In the genomic region with DNA sequence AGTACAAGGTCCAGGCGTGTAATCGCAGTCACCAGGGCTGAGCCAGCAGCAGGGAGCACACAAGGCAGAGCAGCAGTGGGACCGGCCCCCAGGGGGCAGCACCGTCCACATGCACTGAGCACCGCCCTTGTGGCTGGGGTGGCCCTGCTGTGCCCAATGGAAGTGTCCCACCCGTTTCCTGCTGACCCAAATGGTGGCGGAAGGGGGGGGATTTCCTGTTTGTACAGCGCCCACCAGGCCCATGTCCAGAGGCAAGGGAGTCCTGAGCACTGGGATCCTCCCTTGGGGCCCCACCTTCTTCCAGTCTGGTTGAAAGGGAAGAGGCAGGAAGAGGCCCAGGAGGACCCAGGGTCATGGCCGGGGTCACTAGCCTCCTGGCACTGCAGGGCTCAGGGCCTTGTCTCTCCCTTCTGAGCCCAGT, we compare ENCODE assay signal across 8 mouse cellular contexts. TPM values are rescaled to one million over a fixed set of nuclear protein-coding genes. Genes with fewer than 3 reads are reported as not detected.
DNase-seq lines count a peak whose midpoint lies in the region; ATAC-seq lines count a peak whose summit lies in the region.

No protein-coding gene starts in this region.

- no peaks in the 10 kb centered on the region for H3K36me3 ChIP-seq in midbrain, embryonic 11.5 days (ENCODE audit: control insufficient read depth, insufficient read depth, low read length)
- H3K36me3 ChIP-seq in midbrain, embryonic 16.5 days (ENCODE audit: control insufficient read depth, insufficient read depth, low read length), result peaks cover 26% of the 10 kb centered on the region
- peaks cover 30% of the 10 kb centered on the region for H3K36me3 ChIP-seq in forebrain, embryonic 14.5 days (ENCODE audit: control insufficient read depth, insufficient read depth, low read length)
- peaks cover 66% of the 10 kb centered on the region for H3K36me3 ChIP-seq in limb, embryonic 13.5 days
- H3K36me3 ChIP-seq in midbrain, embryonic 14.5 days (ENCODE audit: control insufficient read depth, insufficient read depth, low read length), result peaks cover 33% of the 10 kb centered on the region

- H3K27me3 ChIP-seq in midbrain, embryonic 11.5 days (ENCODE audit: control insufficient read depth, insufficient read depth, low read length), result peaks cover 39% of the 10 kb centered on the region
- peaks cover 3% of the 10 kb centered on the region for H3K27me3 ChIP-seq in midbrain, embryonic 16.5 days (ENCODE audit: control insufficient read depth, insufficient read depth, low read depth, low read length)
- H3K27me3 ChIP-seq in forebrain, embryonic 14.5 days (replicated peaks; ENCODE audit: control insufficient read depth, insufficient read depth, low read length), result 0 out of 2 replicates have a peak, but pooled peaks cover 5% of the 10 kb centered on the region
- H3K27me3 ChIP-seq in limb, embryonic 13.5 days, result peaks cover 24% of the 10 kb centered on the region
- peaks cover 18% of the 10 kb centered on the region; the same call in 1 of the 2 replicates for H3K27me3 ChIP-seq in midbrain, embryonic 14.5 days (ENCODE audit: control insufficient read depth, insufficient read depth, low read length)

- H3K4me3 ChIP-seq in midbrain, embryonic 11.5 days (ENCODE audit: low read depth, low read length), result no peak overlapping the region
- no peak overlapping the region for H3K4me3 ChIP-seq in midbrain, embryonic 16.5 days (ENCODE audit: low read depth, low read length)
- H3K4me3 ChIP-seq in forebrain, embryonic 14.5 days (ENCODE audit: low read depth, low read length), result no peak overlapping the region
- no peak overlapping the region for H3K4me3 ChIP-seq in limb, embryonic 13.5 days
- H3K4me3 ChIP-seq in midbrain, embryonic 14.5 days (replicated peaks; ENCODE audit: low read depth, low read length), result no peak overlapping the region

- 11% methylated on average over 9 of the region's 9 CpGs for WGBS in midbrain, embryonic 11.5 days
- 24% methylated on average over 9 of the region's 9 CpGs for WGBS in midbrain, embryonic 16.5 days
- WGBS in forebrain, embryonic 14.5 days, result 17% methylated on average over 7 of the region's 9 CpGs
- WGBS in limb, embryonic 13.5 days, result 14% methylated on average over 9 of the region's 9 CpGs
- 21% methylated on average over 9 of the region's 9 CpGs for WGBS in midbrain, embryonic 14.5 days

- H3K27ac ChIP-seq in midbrain, embryonic 11.5 days (ENCODE audit: low read depth, low read length), result no peak overlapping the region
- H3K27ac ChIP-seq in midbrain, embryonic 16.5 days (ENCODE audit: low read length), result no peak overlapping the region
- H3K27ac ChIP-seq in forebrain, embryonic 14.5 days (ENCODE audit: low read depth, low read length), result no peak overlapping the region
- H3K27ac ChIP-seq in limb, embryonic 13.5 days, result peak overlapping the region; percentile 48; the same call in 1 of the 2 replicates
- no peak overlapping the region for H3K27ac ChIP-seq in midbrain, embryonic 14.5 days (replicated peaks; ENCODE audit: low read depth, low read length)

- H3K4me2 ChIP-seq in midbrain, embryonic 11.5 days, result no peak overlapping the region
- H3K4me2 ChIP-seq in midbrain, embryonic 16.5 days (ENCODE audit: low read length), result no peak overlapping the region
- no peak overlapping the region for H3K4me2 ChIP-seq in forebrain, embryonic 14.5 days (ENCODE audit: low read length)
- 0 out of 2 replicates have a peak overlapping the region, but pooled peaks have one; percentile 9 for H3K4me2 ChIP-seq in limb, embryonic 13.5 days (replicated peaks)
- no peak overlapping the region for H3K4me2 ChIP-seq in midbrain, embryonic 14.5 days (ENCODE audit: low read length)

- peak; percentile 43 for ATAC-seq in midbrain, embryonic 11.5 days (ENCODE audit: low FRiP score)
- no peak for ATAC-seq in midbrain, embryonic 16.5 days
- peak; percentile 40; the same call in 1 of the 2 replicates for ATAC-seq in forebrain, embryonic 14.5 days
- peak; percentile 40 to 58 for ATAC-seq in hematopoietic stem cell, adult 5-6 weeks (replicated peaks in 1 of 2; ENCODE audit: insufficient read depth in 1 of 2, low FRiP score in 2 of 2, low TSS enrichment in 1 of 2, low read depth in 1 of 2, poor library complexity in 2 of 2, severe bottlenecking in 2 of 2)
- ATAC-seq in limb, embryonic 13.5 days (ENCODE audit: low FRiP score, low read depth), result no peak
- no peak for ATAC-seq in midbrain, embryonic 14.5 days (ENCODE audit: low FRiP score, low TSS enrichment)

- DNase-seq in midbrain, embryonic 11.5 days (ENCODE audit: low spot score, missing footprints), result peak; percentile 97
- DNase-seq in c-Kit-positive CD71-positive TER-119-negative erythroid progenitor cells, embryonic 14.5 days (ENCODE audit: low read depth), result peak; percentile 76
- DNase-seq in forebrain, embryonic 14.5 days (ENCODE audit: low spot score), result peak; percentile 63
- peak; percentile 73 for DNase-seq in midbrain, embryonic 14.5 days
- DNase-seq in testis, postnatal 10 days (ENCODE audit: low spot score), result peak; percentile 91

- no peaks in the 10 kb centered on the region for H3K9me3 ChIP-seq in midbrain, embryonic 11.5 days (ENCODE audit: control insufficient read depth, low read length)
- no peaks in the 10 kb centered on the region for H3K9me3 ChIP-seq in midbrain, embryonic 16.5 days (replicated peaks; ENCODE audit: control insufficient read depth, low read length, poor library complexity, severe bottlenecking)
- no peaks in the 10 kb centered on the region for H3K9me3 ChIP-seq in forebrain, embryonic 14.5 days (replicated peaks; ENCODE audit: control insufficient read depth, low read length)
- H3K9me3 ChIP-seq in limb, embryonic 13.5 days, result no peaks in the 10 kb centered on the region
- H3K9me3 ChIP-seq in midbrain, embryonic 14.5 days (ENCODE audit: control insufficient read depth, low read length), result no peaks in the 10 kb centered on the region

- no peak overlapping the region for H3K9ac ChIP-seq in midbrain, embryonic 11.5 days (ENCODE audit: low read length)
- no peak overlapping the region for H3K9ac ChIP-seq in midbrain, embryonic 16.5 days (ENCODE audit: low read depth, low read length)
- H3K9ac ChIP-seq in forebrain, embryonic 14.5 days (ENCODE audit: low read length), result no peak overlapping the region
- H3K9ac ChIP-seq in limb, embryonic 13.5 days, result no peak overlapping the region
- H3K9ac ChIP-seq in midbrain, embryonic 14.5 days (replicated peaks; ENCODE audit: low read length), result no peak overlapping the region

- peaks cover 28% of the 10 kb centered on the region for H3K4me1 ChIP-seq in midbrain, embryonic 11.5 days (ENCODE audit: control insufficient read depth, insufficient read depth, low read length)
- peaks cover 10% of the 10 kb centered on the region; the same call in 1 of the 2 replicates for H3K4me1 ChIP-seq in midbrain, embryonic 16.5 days (ENCODE audit: control insufficient read depth, insufficient read depth, low read length)
- peaks cover 16% of the 10 kb centered on the region for H3K4me1 ChIP-seq in forebrain, embryonic 14.5 days (ENCODE audit: control insufficient read depth, insufficient read depth, low read length)
- peaks cover 87% of the 10 kb centered on the region for H3K4me1 ChIP-seq in limb, embryonic 13.5 days
- peaks cover 23% of the 10 kb centered on the region for H3K4me1 ChIP-seq in midbrain, embryonic 14.5 days (ENCODE audit: control insufficient read depth, insufficient read depth, low read length)

RNA-seq across cellular contexts. Expression of gene Smim24, which starts 16.0 kb away (rescaled TPM):
- polyA plus RNA-seq in midbrain, embryonic 11.5 days (2014; fragmentation: Nextera tagmentation; extraction: Ambion mirVana), result 2.3 and 2.7 TPM in 2 replicates
- 1.2 and 1.4 TPM in 2 replicates for polyA plus RNA-seq in midbrain, embryonic 16.5 days (2015; fragmentation: Nextera tagmentation; extraction: Ambion mirVana)
- 1.5 and 2.0 TPM in 2 replicates for polyA plus RNA-seq in forebrain, embryonic 14.5 days (2014; fragmentation: Nextera tagmentation; extraction: Ambion mirVana)
- 17.4 and 20.4 TPM in 2 replicates for total RNA-seq in hematopoietic stem cell, adult 5-6 weeks (2017)
- polyA plus RNA-seq in limb, embryonic 13.5 days (2015; fragmentation: Nextera tagmentation; extraction: Ambion mirVana), result 4.2 and 4.7 TPM in 2 replicates
- polyA plus RNA-seq in midbrain, embryonic 14.5 days (2014; fragmentation: Nextera tagmentation; extraction: Ambion mirVana), result 1.0 and 1.2 TPM in 2 replicates

RNA-seq across cellular contexts. Expression of gene Gm48552, which starts 20.1 kb away (rescaled TPM):
- polyA plus RNA-seq in midbrain, embryonic 11.5 days (2014; fragmentation: Nextera tagmentation; extraction: Ambion mirVana), result 0.20 and 0.47 TPM in 2 replicates
- polyA plus RNA-seq in midbrain, embryonic 16.5 days (2015; fragmentation: Nextera tagmentation; extraction: Ambion mirVana), result 2.3 and 3.3 TPM in 2 replicates
- 0.65 and 0.69 TPM in 2 replicates for polyA plus RNA-seq in forebrain, embryonic 14.5 days (2014; fragmentation: Nextera tagmentation; extraction: Ambion mirVana)
- total RNA-seq in hematopoietic stem cell, adult 5-6 weeks (2017), result not detected in 2 replicates
- polyA plus RNA-seq in limb, embryonic 13.5 days (2015; fragmentation: Nextera tagmentation; extraction: Ambion mirVana), result 1.7 and 1.9 TPM in 2 replicates
- 1.3 and 2.9 TPM in 2 replicates for polyA plus RNA-seq in midbrain, embryonic 14.5 days (2014; fragmentation: Nextera tagmentation; extraction: Ambion mirVana)

RNA-seq across cellular contexts. Expression of gene Gm48551, which starts 24.6 kb away (rescaled TPM):
- 2.7 and 2.9 TPM in 2 replicates for polyA plus RNA-seq in midbrain, embryonic 11.5 days (2014; fragmentation: Nextera tagmentation; extraction: Ambion mirVana)
- polyA plus RNA-seq in midbrain, embryonic 16.5 days (2015; fragmentation: Nextera tagmentation; extraction: Ambion mirVana), result 6.1 and 8.2 TPM in 2 replicates
- polyA plus RNA-seq in forebrain, embryonic 14.5 days (2014; fragmentation: Nextera tagmentation; extraction: Ambion mirVana), result 3.6 and 4.8 TPM in 2 replicates
- 6.9 TPM in 1 of 2 replicates, not detected in the other for total RNA-seq in hematopoietic stem cell, adult 5-6 weeks (2017)
- 3.3 and 4.0 TPM in 2 replicates for polyA plus RNA-seq in limb, embryonic 13.5 days (2015; fragmentation: Nextera tagmentation; extraction: Ambion mirVana)
- polyA plus RNA-seq in midbrain, embryonic 14.5 days (2014; fragmentation: Nextera tagmentation; extraction: Ambion mirVana), result 4.5 and 8.2 TPM in 2 replicates

RNA-seq across cellular contexts. Expression of gene Dohh, which starts 24.7 kb away (rescaled TPM):
- 43.3 and 53.7 TPM in 2 replicates for polyA plus RNA-seq in midbrain, embryonic 11.5 days (2014; fragmentation: Nextera tagmentation; extraction: Ambion mirVana)
- 77.5 and 86.2 TPM in 2 replicates for polyA plus RNA-seq in midbrain, embryonic 16.5 days (2015; fragmentation: Nextera tagmentation; extraction: Ambion mirVana)
- 78.7 and 78.8 TPM in 2 replicates for polyA plus RNA-seq in forebrain, embryonic 14.5 days (2014; fragmentation: Nextera tagmentation; extraction: Ambion mirVana)
- 13.2 and 15.3 TPM in 2 replicates for total RNA-seq in hematopoietic stem cell, adult 5-6 weeks (2017)
- polyA plus RNA-seq in limb, embryonic 13.5 days (2015; fragmentation: Nextera tagmentation; extraction: Ambion mirVana), result 72.7 and 79.4 TPM in 2 replicates
- polyA plus RNA-seq in midbrain, embryonic 14.5 days (2014; fragmentation: Nextera tagmentation; extraction: Ambion mirVana), result 59.5 and 79.6 TPM in 2 replicates

RNA-seq across cellular contexts. Expression of gene Fzr1, which starts 30.6 kb away (rescaled TPM):
- 94.3 and 104 TPM in 2 replicates for polyA plus RNA-seq in midbrain, embryonic 11.5 days (2014; fragmentation: Nextera tagmentation; extraction: Ambion mirVana)
- 145 and 146 TPM in 2 replicates for polyA plus RNA-seq in midbrain, embryonic 16.5 days (2015; fragmentation: Nextera tagmentation; extraction: Ambion mirVana)
- 101 and 109 TPM in 2 replicates for polyA plus RNA-seq in forebrain, embryonic 14.5 days (2014; fragmentation: Nextera tagmentation; extraction: Ambion mirVana)
- total RNA-seq in hematopoietic stem cell, adult 5-6 weeks (2017), result 11.6 and 17.2 TPM in 2 replicates
- polyA plus RNA-seq in limb, embryonic 13.5 days (2015; fragmentation: Nextera tagmentation; extraction: Ambion mirVana), result 111 and 112 TPM in 2 replicates
- polyA plus RNA-seq in midbrain, embryonic 14.5 days (2014; fragmentation: Nextera tagmentation; extraction: Ambion mirVana), result 122 and 146 TPM in 2 replicates

Comparison
In these comparisons a context has a peak if more than half of its experiments do, and no peak if none do; other contexts are left out.
1. ATAC-seq: peak in midbrain, embryonic 11.5 days (single experiment), forebrain, embryonic 14.5 days (single experiment) and hematopoietic stem cell, adult 5-6 weeks (2 of 2); none in midbrain, embryonic 16.5 days (single experiment), limb, embryonic 13.5 days (single experiment) and midbrain, embryonic 14.5 days (single experiment).
2. Peak in every context shown above with its lines, with median percentiles within 50 percentile points of each other: DNase-seq.